Mouse (Mus musculus) WW6 (cell line): ENCODE data around the gene Olfr1402.
A peak's percentile ranks its signal among the peaks of the same experiment; 100 is the strongest.

Experiments
- DNase-seq: peaks from one replicate; pipeline ENCODE4 v3.0.0-alpha.2; 2013; ENCODE audit warnings: low read depth, low spot score

Gene Olfr1402

GRCm38 (mm10) chr3:97421920-97422319, at the start of gene Olfr1402:
TSS of gene Olfr1402 (minus strand) at chr3:97422020.
- DNase-seq = no peak

GRCm38 (mm10) chr3:97455286-97455685, 33.5 kb upstream of the Olfr1402 start:
- no peak for DNase-seq

DNA sequence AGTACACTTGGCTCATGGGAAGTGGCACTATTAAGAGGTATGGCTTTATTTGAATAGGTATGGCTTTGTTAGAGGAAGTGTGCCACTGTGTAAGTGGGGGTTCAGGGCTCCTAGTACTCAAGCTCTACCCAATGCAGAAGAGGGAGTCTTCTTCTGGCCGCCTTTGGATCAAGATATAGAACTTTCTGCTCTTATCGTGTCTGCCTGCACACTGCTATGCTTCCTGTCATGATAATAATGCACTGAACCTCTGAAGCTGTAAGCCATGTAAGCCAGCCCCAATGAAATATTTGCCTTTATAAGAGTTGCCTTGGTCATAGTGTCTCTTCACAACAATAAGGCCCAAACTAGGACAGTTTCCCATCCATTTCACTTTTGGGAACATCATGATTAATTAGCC, 16.8 kb upstream of the Olfr1402 start:
- no peak for DNase-seq

DNA sequence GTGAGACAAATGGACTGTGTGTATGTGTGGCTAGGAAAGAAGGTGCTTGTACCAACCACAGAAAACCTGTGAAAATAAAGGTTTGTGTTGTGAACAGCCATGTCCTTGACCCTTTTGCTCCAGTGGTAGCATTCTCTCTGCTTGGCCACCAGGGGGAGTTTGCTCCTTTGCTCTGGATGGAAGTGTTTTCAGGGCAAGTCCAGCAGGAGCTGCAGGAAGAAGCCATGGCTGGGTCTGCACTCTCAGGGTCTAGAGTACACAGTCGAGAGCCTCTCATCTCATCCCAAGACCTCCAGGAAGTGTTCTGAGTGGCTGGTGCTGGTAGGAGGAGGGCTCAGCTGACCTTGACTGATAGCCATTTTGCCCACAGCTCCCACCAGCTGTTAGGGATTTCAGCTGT, 27.5 kb downstream of the Olfr1402 start:
- peak; percentile 24 for DNase-seq

DNA sequence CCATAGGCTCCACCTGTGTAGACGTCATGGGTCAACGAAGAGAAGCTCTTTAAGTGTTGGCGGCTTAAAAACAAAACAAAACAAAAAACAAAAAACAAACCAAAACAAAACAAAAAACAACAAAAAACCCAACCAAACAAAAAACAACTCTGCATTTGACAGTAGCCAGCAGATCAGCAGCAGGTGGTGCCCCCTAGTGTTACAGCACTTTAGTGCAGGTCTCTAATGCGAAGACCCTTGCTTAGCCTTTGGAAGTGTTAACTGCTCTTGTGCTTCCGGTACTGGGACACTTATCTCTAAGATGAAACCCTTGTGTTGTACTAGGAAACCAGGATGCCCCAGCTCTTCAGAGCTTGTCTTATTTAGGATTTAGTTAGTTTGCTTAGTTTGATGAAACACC, 28.7 kb downstream of the Olfr1402 start:
- DNase-seq = peak; percentile 34

GRCm38 (mm10) chr3:97370382-97370781, 51.4 kb downstream of the Olfr1402 start:
- no peak for DNase-seq

DNA sequence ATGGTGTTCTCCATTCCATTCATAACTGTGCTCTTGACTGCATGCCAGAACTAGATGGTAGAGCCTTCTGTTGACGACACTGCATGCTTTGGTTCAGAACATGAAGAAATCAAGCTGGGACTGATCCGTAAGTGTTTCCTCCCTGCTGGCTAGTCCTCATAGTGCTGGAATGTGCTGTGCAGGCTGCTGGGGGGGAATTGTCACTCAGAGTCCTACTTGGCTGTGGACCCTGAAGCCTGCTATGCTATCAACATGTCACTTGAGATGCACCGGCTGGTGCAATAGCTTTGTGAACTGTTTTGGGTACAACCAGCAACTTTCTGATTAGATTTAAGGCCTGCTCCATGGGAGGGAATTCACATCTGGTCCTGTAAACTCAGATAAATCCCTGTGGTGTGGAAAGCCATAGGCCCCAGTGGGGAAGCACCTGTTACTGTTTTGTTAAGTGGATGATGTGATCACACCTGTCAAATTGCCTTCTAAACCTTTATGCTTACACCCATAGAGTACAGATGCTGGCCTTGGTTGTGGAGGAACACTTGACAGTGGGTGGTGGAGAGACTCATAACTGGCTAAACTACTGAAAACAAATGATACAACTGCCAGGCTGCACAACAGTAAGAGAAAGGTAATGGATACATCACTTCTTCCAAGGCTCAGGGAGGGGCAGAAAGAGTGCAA, 58.3 kb downstream of the Olfr1402 start:
- DNase-seq = no peak

GRCm38 (mm10) chr3:97358448-97358847, 63.4 kb downstream of the Olfr1402 start:
- DNase-seq = no peak
